Mouse (Mus musculus): ENCODE measurements around the gene Atg4b. TPM values are rescaled to one million over a fixed set of nuclear protein-coding genes. Genes with fewer than 3 reads are reported as not detected.
"Not testable (repeated sequence)": the region's sequence is repeated elsewhere in the genome, so short reads cannot be mapped to it uniquely, and the experiment has no call there.

The Atg4b gene
- polyA plus RNA-seq, 1 experiment: 43.8 TPM

GRCm38 (mm10) chr1:93826540-93826835 lies 75.2 kb downstream of the Atg4b start:
- Histone ChIP-seq H3K4me1 (ENCODE audit: control insufficient read depth, insufficient read depth, low read length) (peaks cover 14% of the 10 kb centered on the region), H3K27ac (ENCODE audit: insufficient read depth, low read depth, low read length) (no peak overlapping the region), H3K4me3 (ENCODE audit: insufficient read depth, low read length) (no peak overlapping the region)
- no peak for TF ChIP-seq POLR2A (IDR thresholded peaks at IDR 0.05; ENCODE audit: borderline replicate concordance, low read depth, low read length)
- no peak for TF ChIP-seq CTCF (IDR thresholded peaks at IDR 0.05; ENCODE audit: low read depth, low read length)

GRCm38 (mm10) chr1:93832754-93833360 lies 81.6 kb downstream of the Atg4b start:
- not testable (repeated sequence) for H3K27ac ChIP-seq (ENCODE audit: insufficient read depth, low read depth, low read length); H3K4me1 ChIP-seq (ENCODE audit: control insufficient read depth, insufficient read depth, low read length); H3K4me3 ChIP-seq (ENCODE audit: insufficient read depth, low read length)

- TF ChIP-seq CTCF (IDR thresholded peaks at IDR 0.05; ENCODE audit: low read depth, low read length) (no peak), POLR2A (IDR thresholded peaks at IDR 0.05; ENCODE audit: borderline replicate concordance, low read depth, low read length) (no peak)
- Histone ChIP-seq H3K27ac (ENCODE audit: insufficient read depth, low read depth, low read length) (no peak overlapping the region), H3K4me3 (ENCODE audit: insufficient read depth, low read length) (no peak overlapping the region), H3K4me1 (ENCODE audit: control insufficient read depth, insufficient read depth, low read length) (no peaks in the 10 kb centered on the region)
Measured at GRCm38 (mm10) chr1:93834671-93835150, 83.4 kb downstream of the Atg4b start.

GRCm38 (mm10) chr1:93835211-93835610 lies 83.9 kb downstream of the Atg4b start:
- no peaks in the 10 kb centered on the region for H3K4me1 ChIP-seq (ENCODE audit: control insufficient read depth, insufficient read depth, low read length)
- H3K27ac ChIP-seq (ENCODE audit: insufficient read depth, low read depth, low read length): no peak overlapping the region
- no peak overlapping the region for H3K4me3 ChIP-seq (ENCODE audit: insufficient read depth, low read length)
- no peak for TF ChIP-seq POLR2A (IDR thresholded peaks at IDR 0.05; ENCODE audit: borderline replicate concordance, low read depth, low read length)
- TF ChIP-seq CTCF (IDR thresholded peaks at IDR 0.05; ENCODE audit: low read depth, low read length): no peak

GRCm38 (mm10) chr1:93835876-93836531 lies 84.7 kb downstream of the Atg4b start:
- Histone ChIP-seq H3K4me1 (ENCODE audit: control insufficient read depth, insufficient read depth, low read length) (no peaks in the 10 kb centered on the region), H3K27ac (ENCODE audit: insufficient read depth, low read depth, low read length) (no peak overlapping the region), H3K4me3 (ENCODE audit: insufficient read depth, low read length) (no peak overlapping the region)
- TF ChIP-seq POLR2A (IDR thresholded peaks at IDR 0.05; ENCODE audit: borderline replicate concordance, low read depth, low read length) (no peak), CTCF (IDR thresholded peaks at IDR 0.05; ENCODE audit: low read depth, low read length) (no peak)

GRCm38 (mm10) chr1:93836532-93836913 lies 85.2 kb downstream of the Atg4b start:
- Histone ChIP-seq H3K4me1 (ENCODE audit: control insufficient read depth, insufficient read depth, low read length) (no peaks in the 10 kb centered on the region), H3K27ac (ENCODE audit: insufficient read depth, low read depth, low read length) (no peak overlapping the region), H3K4me3 (ENCODE audit: insufficient read depth, low read length) (no peak overlapping the region)
- TF ChIP-seq CTCF (IDR thresholded peaks at IDR 0.05; ENCODE audit: low read depth, low read length): no peak
- TF ChIP-seq POLR2A (IDR thresholded peaks at IDR 0.05; ENCODE audit: borderline replicate concordance, low read depth, low read length): no peak

GRCm38 (mm10) chr1:93837335-93837734 lies 86.0 kb downstream of the Atg4b start:
- H3K4me1 ChIP-seq (ENCODE audit: control insufficient read depth, insufficient read depth, low read length): no peaks in the 10 kb centered on the region
- H3K27ac ChIP-seq (ENCODE audit: insufficient read depth, low read depth, low read length): no peak overlapping the region
- no peak overlapping the region for H3K4me3 ChIP-seq (ENCODE audit: insufficient read depth, low read length)
- TF ChIP-seq POLR2A (IDR thresholded peaks at IDR 0.05; ENCODE audit: borderline replicate concordance, low read depth, low read length) (no peak), CTCF (IDR thresholded peaks at IDR 0.05; ENCODE audit: low read depth, low read length) (no peak)

- H3K27ac ChIP-seq (ENCODE audit: insufficient read depth, low read depth, low read length); H3K4me3 ChIP-seq (ENCODE audit: insufficient read depth, low read length); H3K4me1 ChIP-seq (ENCODE audit: control insufficient read depth, insufficient read depth, low read length): not testable (repeated sequence)
Measured at GRCm38 (mm10) chr1:93838569-93838968, 87.3 kb downstream of the Atg4b start.

Other genes starting within 250 kb of the Atg4b start
- gene Farp2, start 239.4 kb upstream of the Atg4b start, polyA plus RNA-seq (2012; ENCODE audit: insufficient read depth, insufficient read length, missing spikeins): 3.4 and 4.4 TPM in 2 replicates
- 61.3 and 66.3 TPM in 2 replicates for gene Stk25, start 92.8 kb upstream of the Atg4b start, polyA plus RNA-seq (2012; ENCODE audit: insufficient read depth, insufficient read length, missing spikeins)
- 0.63 TPM in 1 of 2 replicates, not detected in the other for gene Bok, start 65.8 kb upstream of the Atg4b start, polyA plus RNA-seq (2012; ENCODE audit: insufficient read depth, insufficient read length, missing spikeins)
- gene Thap4, start 3.4 kb downstream of the Atg4b start, polyA plus RNA-seq (2012; ENCODE audit: insufficient read depth, insufficient read length, missing spikeins): 22.1 and 22.2 TPM in 2 replicates
- 36.8 and 46.8 TPM in 2 replicates for gene Dtymk, start 50.4 kb downstream of the Atg4b start, polyA plus RNA-seq (2012; ENCODE audit: insufficient read depth, insufficient read length, missing spikeins)
- 10.7 and 12.4 TPM in 2 replicates for gene Ing5, start 52.5 kb downstream of the Atg4b start, polyA plus RNA-seq (2012; ENCODE audit: insufficient read depth, insufficient read length, missing spikeins)
- gene D2hgdh, start 73.4 kb downstream of the Atg4b start, polyA plus RNA-seq (2012; ENCODE audit: insufficient read depth, insufficient read length, missing spikeins): 16.2 and 20.8 TPM in 2 replicates
- gene Gal3st2, start 109.8 kb downstream of the Atg4b start, polyA plus RNA-seq (2012; ENCODE audit: insufficient read depth, insufficient read length, missing spikeins): not detected in 2 replicates
- not detected in 2 replicates for gene Gal3st2b, start 166.8 kb downstream of the Atg4b start, polyA plus RNA-seq (2012; ENCODE audit: insufficient read depth, insufficient read length, missing spikeins)
- 0.08 and 0.13 TPM in 2 replicates for gene Gal3st2c, start 239.0 kb downstream of the Atg4b start, polyA plus RNA-seq (2012; ENCODE audit: insufficient read depth, insufficient read length, missing spikeins)